Mouse (Mus musculus) myocyte (in vitro differentiated cells): Measurements from ENCODE around the gene Vmn1r55. TPM values are rescaled to one million over a fixed set of nuclear protein-coding genes. Genes with fewer than 3 reads are reported as not detected.

Experiments
- H3K27me3 ChIP-seq: one replicate; pipeline ENCODE4 v1.6.1; 2011; ENCODE audit not compliant: control insufficient read depth, insufficient read depth, insufficient read length
- H3K36me3 ChIP-seq: one replicate; pipeline ENCODE4 v1.6.1; 2011; ENCODE audit not compliant: control insufficient read depth, insufficient read depth
- H3K4me2 ChIP-seq: one replicate; pipeline ENCODE4 v1.6.1; 2011; ENCODE audit warnings: low read depth, control low read depth
- H3K4me3 ChIP-seq: one replicate; pipeline ENCODE4 v1.5.1; 2011; ENCODE audit warnings: mild to moderate bottlenecking, control low read depth, moderate library complexity
- H3K79me2 ChIP-seq: one replicate; pipeline ENCODE4 v1.6.1; 2011; ENCODE audit not compliant: control insufficient read depth, insufficient read depth
- H3ac ChIP-seq: one replicate; pipeline ENCODE4 v1.6.1; 2011; ENCODE audit not compliant: control insufficient read depth, insufficient read length
- CEBPB ChIP-seq: IDR thresholded peaks from 2 replicates; pipeline ENCODE4 v1.6.1; 2011; ENCODE audit warnings: mild to moderate bottlenecking, moderate library complexity; ENCODE audit not compliant: poor library complexity, insufficient read depth, severe bottlenecking
- E2F4 ChIP-seq: IDR thresholded peaks from one replicate; pipeline ENCODE4 v1.6.1; 2011; ENCODE audit warnings: mild to moderate bottlenecking, control low read depth, moderate library complexity; ENCODE audit not compliant: insufficient read depth
- MAX ChIP-seq: IDR thresholded peaks from one replicate; pipeline ENCODE4 v1.6.1; 2011; ENCODE audit warnings: low read depth, mild to moderate bottlenecking, control low read depth
- MYOD1 ChIP-seq, 3 experiments: IDR thresholded peaks; one replicate each; pipeline ENCODE4 v1.6.1; 2011; ENCODE audit warnings: control low read depth in 2 of 3, low read depth in 2 of 3, mild to moderate bottlenecking in 2 of 3, moderate library complexity in 1 of 3; ENCODE audit not compliant: insufficient read length in 2 of 3, control insufficient read depth in 1 of 3
- MYOG ChIP-seq, 3 experiments: IDR thresholded peaks; one replicate each; pipeline ENCODE4 v1.6.1; 2011; ENCODE audit warnings: control low read depth in 2 of 3, low read depth in 2 of 3, mild to moderate bottlenecking in 2 of 3; ENCODE audit not compliant: insufficient read length in 2 of 3, control insufficient read depth in 1 of 3, insufficient read depth in 1 of 3
- POLR2A ChIP-seq: IDR thresholded peaks from one replicate; pipeline ENCODE4 v1.6.1; 2011; ENCODE audit warnings: low read depth, mild to moderate bottlenecking, control low read depth, moderate library complexity; ENCODE audit not compliant: insufficient read length
- POLR2AphosphoS2 ChIP-seq: IDR thresholded peaks from one replicate; pipeline ENCODE4 v1.6.1; 2011; ENCODE audit warnings: low read depth, control low read depth; ENCODE audit not compliant: insufficient read length
- REST ChIP-seq: IDR thresholded peaks from one replicate; pipeline ENCODE4 v1.6.1; 2011; ENCODE audit warnings: mild to moderate bottlenecking, control low read depth, moderate library complexity; ENCODE audit not compliant: insufficient read depth, insufficient read length
- SRF ChIP-seq: IDR thresholded peaks from one replicate; pipeline ENCODE4 v1.6.1; 2011; ENCODE audit warnings: low read depth; ENCODE audit not compliant: control insufficient read depth, insufficient read length
- TCF12 ChIP-seq: IDR thresholded peaks from one replicate; pipeline ENCODE4 v1.6.1; 2011; ENCODE audit warnings: mild to moderate bottlenecking, control low read depth; ENCODE audit not compliant: poor library complexity, insufficient read depth, severe bottlenecking
- TCF3 ChIP-seq: IDR thresholded peaks from one replicate; pipeline ENCODE4 v1.6.1; 2011; ENCODE audit warnings: low read depth, control low read depth; ENCODE audit not compliant: insufficient read length
- USF1 ChIP-seq: IDR thresholded peaks from one replicate; pipeline ENCODE4 v1.6.1; 2011; ENCODE audit warnings: low read depth, mild to moderate bottlenecking, control low read depth, moderate library complexity
- polyA plus RNA-seq: library from polyadenylated mRNA; unstranded; fragments of >200 nt; fragmentation: generic; extraction: Trizol; gene quantifications from one replicate; pipeline ENCODE4 v1.2.1, GENCODE M21; 2012; ENCODE audit warnings: missing spikeins

Vmn1r55 gene
- polyA plus RNA-seq, 1 experiment: not detected

- no peak overlapping the region for H3ac ChIP-seq
- no peak overlapping the region for H3K4me3 ChIP-seq
- no peaks in the 10 kb centered on the region for H3K27me3 ChIP-seq
- H3K4me2 ChIP-seq: no peak overlapping the region
- TF ChIP-seq TCF3 (no peak), USF1 (no peak), POLR2AphosphoS2 (no peak)
- H3K79me2 ChIP-seq: no peaks in the 10 kb centered on the region
- H3K36me3 ChIP-seq: no peaks in the 10 kb centered on the region
Observed at GRCm38 (mm10) chr7:5099796-5100195, 49.7 kb downstream of the Vmn1r55 start.

DNA sequence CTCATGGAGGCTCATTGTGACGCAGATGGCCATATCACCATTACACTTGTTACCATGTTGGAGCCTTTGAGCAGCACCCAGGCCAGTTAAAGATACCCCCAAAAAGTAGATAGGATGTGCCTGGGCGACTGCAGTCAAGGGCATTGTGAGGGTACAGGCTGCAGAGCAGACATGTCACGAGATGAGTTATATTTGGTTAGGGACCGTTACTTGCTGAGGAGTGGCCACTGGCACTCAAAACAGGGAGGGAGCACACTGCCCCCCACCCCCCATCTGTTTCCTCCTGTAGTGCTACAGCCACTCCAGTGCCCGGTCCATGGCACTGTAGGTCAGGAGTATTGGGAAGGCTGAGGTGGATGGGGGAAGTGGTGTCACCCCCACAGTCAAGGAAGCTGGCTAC lies 50.7 kb downstream of the Vmn1r55 start:
- no peaks in the 10 kb centered on the region for H3K36me3 ChIP-seq

GRCm38 (mm10) chr7:5092831-5093510 lies 56.5 kb downstream of the Vmn1r55 start:
- peaks cover 27% of the 10 kb centered on the region for H3K79me2 ChIP-seq

More for the DNA sequence above, 50.7 kb downstream of the Vmn1r55 start:
- Histone ChIP-seq H3K4me2 (no peak overlapping the region), H3ac (no peak overlapping the region), H3K4me3 (no peak overlapping the region), H3K79me2 (no peaks in the 10 kb centered on the region), H3K27me3 (no peaks in the 10 kb centered on the region)
- TF ChIP-seq TCF12: no peak
- TF ChIP-seq POLR2AphosphoS2: no peak
- TF ChIP-seq MYOG (IDR thresholded peaks at IDR 0.05; ENCODE audit: control insufficient read depth in 1 of 3, insufficient read depth in 1 of 3, insufficient read length in 2 of 3, low read depth in 2 of 3): no peak
- TF ChIP-seq E2F4: no peak
- no peak for TF ChIP-seq MAX
- no peak for TF ChIP-seq REST
- TF ChIP-seq CEBPB: no peak
- no peak for TF ChIP-seq USF1
- TF ChIP-seq MYOD1 (IDR thresholded peaks at IDR 0.05; ENCODE audit: control insufficient read depth in 1 of 3, insufficient read length in 2 of 3, low read depth in 2 of 3): no peak
- TF ChIP-seq SRF: no peak

GRCm38 (mm10) chr7:5092381-5092780 lies 57.1 kb downstream of the Vmn1r55 start:
- Histone ChIP-seq H3K79me2 (peaks cover 32% of the 10 kb centered on the region), H3K36me3 (peaks cover 17% of the 10 kb centered on the region), H3K4me3 (no peak overlapping the region), H3K4me2 (no peak overlapping the region), H3K27me3 (no peaks in the 10 kb centered on the region), H3ac (no peak overlapping the region)
- TF ChIP-seq POLR2AphosphoS2 (no peak), E2F4 (no peak)

More at GRCm38 (mm10) chr7:5092831-5093510, 56.5 kb downstream of the Vmn1r55 start:
- no peak overlapping the region for H3K4me2 ChIP-seq
- H3K36me3 ChIP-seq: peaks cover 17% of the 10 kb centered on the region
- H3K4me3 ChIP-seq: no peak overlapping the region
- H3ac ChIP-seq: no peak overlapping the region
- no peak for TF ChIP-seq USF1
- peak; percentile 15 for TF ChIP-seq POLR2AphosphoS2
- no peak for TF ChIP-seq POLR2A
- no peak for TF ChIP-seq TCF12
- no peaks in the 10 kb centered on the region for H3K27me3 ChIP-seq

- peaks cover 17% of the 10 kb centered on the region for H3K36me3 ChIP-seq
- H3K4me3 ChIP-seq: no peak overlapping the region
- H3K4me2 ChIP-seq: no peak overlapping the region
- TF ChIP-seq E2F4 (no peak), MYOD1 (IDR thresholded peaks at IDR 0.05; ENCODE audit: control insufficient read depth in 1 of 3, insufficient read length in 2 of 3, low read depth in 2 of 3) (no peak), USF1 (no peak), POLR2A (no peak), TCF3 (no peak), REST (no peak), MYOG (IDR thresholded peaks at IDR 0.05; ENCODE audit: control insufficient read depth in 1 of 3, insufficient read depth in 1 of 3, insufficient read length in 2 of 3, low read depth in 2 of 3) (no peak), SRF (no peak), CEBPB (no peak), MAX (no peak), TCF12 (no peak), POLR2AphosphoS2 (no peak)
- H3K79me2 ChIP-seq: peaks cover 38% of the 10 kb centered on the region
- H3K27me3 ChIP-seq: no peaks in the 10 kb centered on the region
- H3ac ChIP-seq: no peak overlapping the region
Observed at GRCm38 (mm10) chr7:5091008-5091728, 58.3 kb downstream of the Vmn1r55 start.
